Mouse (Mus musculus) left cerebral cortex, postnatal 10 days (tissue): ENCODE measurements at regions not wholly inside any gene's neighbourhood (a gene's known extent, or its start where the extent isn't known, plus 50 kb on each side); places are given as distances from the start of the nearest gene placed in this dataset.

Experiments
- DNase-seq, 2 experiments: peaks; one replicate each; pipeline ENCODE4 v3.0.0; 2021 to 2022; ENCODE audit warnings: low spot score in 2 of 2, mixed read lengths in 1 of 2; ENCODE audit errors: extremely low spot score in 1 of 2
- intact Hi-C: fragments of 180-260 bp; cut with DNase I; formaldehyde crosslinking; loops from one replicate; pipeline ENCODE4 v1.15.1; 2025

DNA sequence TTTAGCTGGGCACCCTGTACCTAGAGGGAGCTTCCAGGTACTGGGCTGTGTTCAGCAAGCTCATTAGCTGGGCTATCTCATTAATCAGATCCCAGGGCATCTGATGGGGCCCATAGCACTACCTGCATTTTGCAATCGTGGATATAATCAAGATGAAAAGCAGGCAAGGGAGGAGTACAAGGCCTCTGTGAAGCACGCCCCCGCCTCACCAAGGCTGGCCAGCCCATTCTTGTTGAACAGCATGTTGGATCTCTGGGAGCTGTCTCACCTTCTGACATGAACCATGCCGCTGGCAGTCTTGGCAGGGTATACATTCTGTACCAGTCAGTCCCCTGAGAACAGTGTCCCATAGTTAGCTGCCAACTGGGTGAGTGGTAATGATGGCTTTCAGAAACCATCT lies 122.3 kb upstream of the Irx3 start:
- DNase-seq = no peak
- intact Hi-C loops = no loop called here

DNA sequence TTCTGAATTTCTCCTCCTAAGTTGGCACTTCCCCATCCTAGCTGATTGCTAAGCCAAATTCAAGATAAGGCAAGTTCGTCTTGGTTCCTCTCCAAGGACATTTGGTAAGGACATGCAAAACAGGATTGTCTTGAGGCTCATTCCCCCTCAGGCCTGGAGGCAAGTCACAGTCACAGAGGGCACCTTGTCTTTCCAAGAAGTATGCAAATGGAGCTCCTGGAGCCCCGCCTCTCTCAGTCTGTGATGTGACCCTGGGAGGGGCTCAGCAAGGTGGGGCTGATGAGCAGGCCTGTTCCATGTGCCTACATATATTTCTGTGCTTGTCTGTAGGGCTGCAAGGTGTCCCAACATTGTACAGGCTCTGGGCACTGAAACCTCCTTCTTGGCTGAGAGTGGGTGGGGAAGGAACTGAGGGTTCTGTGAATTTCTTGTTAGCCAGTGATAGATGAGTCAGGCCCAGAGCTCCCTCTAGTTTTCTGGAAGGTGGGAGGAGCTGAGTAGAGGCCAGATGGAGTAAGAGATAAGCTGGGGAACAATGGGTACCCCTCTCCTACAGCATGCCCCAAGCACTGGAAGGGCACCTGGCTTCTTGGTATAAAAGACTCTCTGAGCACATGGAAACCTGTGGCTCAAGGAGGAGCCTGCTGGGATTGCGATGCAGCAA lies 120.5 kb upstream of the Irx3 start:
- DNase-seq = no peak
- intact Hi-C loops = no loop called here

DNA sequence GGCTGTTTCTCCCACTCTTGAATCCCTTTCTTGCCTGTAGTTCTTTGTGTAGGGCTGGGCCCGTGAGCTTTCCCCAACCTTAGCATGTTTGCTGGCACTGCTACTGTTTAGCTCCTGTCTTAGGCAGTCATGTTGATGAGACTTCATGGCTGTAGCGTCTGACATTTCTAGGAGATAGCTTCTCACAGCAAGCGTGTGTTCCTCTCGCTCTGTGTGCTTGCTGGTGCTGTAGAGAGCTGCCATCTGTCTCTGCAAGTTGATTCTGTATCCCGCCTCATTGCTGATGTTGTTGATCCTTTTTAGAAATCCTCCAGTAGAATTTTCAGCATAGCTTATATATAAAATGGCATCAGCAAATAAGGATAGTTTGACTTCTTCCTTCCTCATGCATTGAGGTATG lies 116.0 kb upstream of the Irx3 start:
- intact Hi-C loops = no loop called here

DNA sequence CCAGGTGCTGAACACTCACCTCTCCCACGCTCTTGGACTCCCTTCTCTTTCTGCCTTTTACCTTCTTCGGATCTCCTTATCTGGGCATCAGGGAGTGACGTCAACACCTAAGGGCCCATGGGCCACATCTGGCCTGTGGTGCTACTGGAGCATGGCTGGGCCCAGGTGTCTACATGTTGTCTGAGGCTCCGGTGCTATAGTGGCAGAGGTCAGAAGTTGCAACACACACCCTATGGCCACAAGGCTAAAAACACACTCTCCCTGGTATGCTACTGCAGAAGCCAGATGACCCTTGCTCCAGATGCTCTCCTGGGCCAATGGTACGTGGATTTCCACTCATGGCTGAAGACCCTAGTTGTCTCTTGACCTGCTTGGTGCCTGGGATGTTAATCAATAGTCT lies 112.1 kb upstream of the Irx3 start:
- intact Hi-C loops = no loop called here
- no peak for DNase-seq

More for the DNA sequence above, 116.0 kb upstream of the Irx3 start:
- DNase-seq = peak in 1 of 2 experiments; percentile 18

DNA sequence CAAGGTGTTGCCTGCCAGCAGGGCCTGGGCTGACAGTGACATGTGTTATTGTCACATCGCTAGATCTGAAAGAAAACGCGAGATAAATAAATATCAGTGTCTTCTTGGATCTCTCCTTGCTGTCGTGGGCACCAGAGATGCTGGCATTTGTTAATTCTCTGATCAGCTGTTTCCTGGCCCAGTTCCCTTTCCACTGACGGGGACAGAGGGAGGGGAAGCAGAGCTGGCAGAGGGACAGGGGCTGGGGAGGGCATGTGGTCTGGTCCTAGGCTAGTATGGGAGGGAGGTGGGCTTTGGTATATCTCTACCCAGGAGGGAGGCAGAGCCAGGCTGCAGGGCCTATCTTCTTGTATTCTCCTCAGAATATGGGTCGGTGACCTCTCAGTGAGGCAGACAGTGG lies 111.3 kb upstream of the Irx3 start:
- intact Hi-C loops = no loop called here
- DNase-seq = no peak

DNA sequence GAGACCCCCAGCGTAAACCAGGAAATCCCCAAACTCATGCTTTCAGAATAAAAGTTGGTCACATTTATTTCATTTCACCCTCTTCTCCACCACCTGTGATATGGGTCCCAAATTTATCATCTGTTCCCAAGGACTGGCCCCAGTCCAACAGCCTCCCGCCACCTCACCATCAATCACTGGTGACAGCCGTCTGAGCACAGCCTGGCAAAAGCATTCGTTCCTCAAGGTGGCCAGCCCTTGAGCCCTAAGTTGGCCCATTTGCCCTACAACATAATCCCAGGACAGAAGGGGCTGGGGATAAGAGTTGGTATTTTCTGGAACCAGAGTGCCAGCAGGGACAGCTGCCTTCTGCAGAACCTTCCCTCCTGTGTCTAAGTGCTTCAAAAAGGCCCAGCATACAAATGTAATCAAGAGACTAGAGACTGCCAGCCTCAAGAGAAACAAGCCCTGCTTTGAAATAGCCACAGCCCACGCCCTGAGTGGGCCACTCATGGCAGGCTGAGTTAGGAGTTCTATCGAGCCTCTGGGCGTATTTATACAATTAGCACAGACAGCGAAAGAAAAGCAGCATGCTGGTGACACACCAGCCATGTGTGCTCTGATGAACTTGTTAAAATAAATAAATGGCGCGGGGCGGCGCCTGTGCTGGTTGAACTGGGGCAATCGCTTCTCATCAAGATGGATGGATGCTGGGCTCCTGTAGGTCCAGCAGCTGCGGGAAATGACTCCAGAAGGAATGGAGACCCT lies 107.9 kb upstream of the Irx3 start:
- intact Hi-C loops = no loop called here
- DNase-seq = no peak

DNA sequence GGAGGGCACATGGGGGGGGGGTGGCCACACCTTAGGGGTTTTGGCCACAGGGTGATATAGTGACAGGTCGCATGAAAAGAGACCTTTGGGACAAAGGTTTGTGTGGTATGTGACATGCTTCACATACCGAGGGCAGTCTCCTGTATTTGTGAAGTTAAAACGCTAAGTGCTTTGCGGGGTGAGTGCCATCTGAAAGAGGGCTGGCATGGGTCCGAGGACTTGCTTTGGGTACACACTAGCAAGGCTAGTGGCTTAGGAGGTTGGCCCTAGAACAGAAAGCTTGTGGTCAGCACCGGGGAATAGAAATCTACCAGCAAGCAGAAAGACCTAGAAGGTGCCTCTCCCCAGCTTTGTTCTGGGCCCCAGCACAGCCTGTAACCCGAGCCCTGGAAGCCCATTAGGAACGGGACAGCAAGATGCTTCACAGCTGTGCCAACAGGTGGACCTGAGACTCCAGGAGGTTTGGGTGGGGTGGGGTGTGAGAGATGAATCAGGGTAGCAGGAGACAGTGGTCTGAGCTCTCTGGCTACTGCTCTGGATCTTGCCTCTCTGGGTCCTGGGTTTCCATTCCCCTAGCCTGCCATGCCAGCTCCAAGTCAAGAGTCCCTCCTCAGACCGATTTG lies 107.0 kb upstream of the Irx3 start:
- intact Hi-C loops = no loop called here
- no peak for DNase-seq

DNA sequence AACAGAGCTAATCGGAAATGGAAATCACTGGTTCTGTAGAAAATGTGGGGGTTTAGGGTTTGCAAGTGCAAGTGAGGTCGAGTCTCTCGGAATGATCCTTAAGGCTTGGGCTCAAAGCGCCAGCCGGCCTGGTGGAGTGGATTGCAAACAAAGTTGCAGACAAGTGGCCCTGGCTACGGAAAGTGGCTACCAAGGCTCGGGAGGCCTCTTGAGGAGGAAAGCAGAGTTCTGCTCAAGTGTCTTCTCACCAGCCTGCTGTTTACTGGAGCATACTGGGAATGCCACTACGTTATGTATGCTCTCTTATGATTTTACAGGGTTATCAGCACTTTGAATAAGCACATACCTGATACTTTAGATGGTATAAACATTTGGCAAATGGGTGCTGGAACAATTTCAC lies 105.3 kb upstream of the Irx3 start:
- DNase-seq = no peak
- intact Hi-C loops = no loop called here

DNA sequence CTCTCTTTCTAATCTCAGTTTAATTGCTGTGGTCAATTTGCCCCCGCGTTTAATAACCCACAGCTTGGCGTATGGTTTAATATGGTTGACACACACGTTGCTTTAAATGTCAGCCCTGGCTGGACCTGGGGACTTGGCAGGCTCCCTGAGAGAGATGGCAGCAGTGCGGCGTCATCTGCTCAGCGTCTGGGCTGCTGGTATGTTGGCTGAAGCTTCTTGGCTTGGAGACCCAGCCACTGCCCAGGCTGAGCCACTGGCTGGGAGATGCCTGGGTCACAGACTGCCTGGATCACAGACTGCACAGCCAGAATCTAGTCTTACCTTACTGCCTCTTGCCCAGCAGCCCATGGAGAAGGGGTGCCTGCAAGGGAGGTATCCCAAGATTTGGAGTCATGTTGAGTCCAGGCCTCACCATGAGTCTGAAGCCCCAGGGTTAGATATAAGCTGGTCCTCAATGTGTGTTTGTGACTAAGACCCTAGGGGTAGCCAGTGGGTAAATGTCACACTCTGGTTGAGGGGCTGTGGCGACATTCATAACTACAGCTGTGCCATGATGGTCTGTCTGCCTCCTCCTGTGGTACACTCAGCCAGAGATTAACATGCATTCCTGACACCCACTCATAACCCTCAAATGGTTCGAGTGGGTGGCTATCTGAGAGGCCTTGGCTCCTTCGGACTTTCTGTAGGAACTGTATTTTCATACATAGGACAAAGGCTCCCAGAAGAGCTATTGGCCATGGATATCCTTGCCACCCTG lies 99.8 kb upstream of the Irx3 start:
- intact Hi-C loops = no loop called here
- no peak for DNase-seq

DNA sequence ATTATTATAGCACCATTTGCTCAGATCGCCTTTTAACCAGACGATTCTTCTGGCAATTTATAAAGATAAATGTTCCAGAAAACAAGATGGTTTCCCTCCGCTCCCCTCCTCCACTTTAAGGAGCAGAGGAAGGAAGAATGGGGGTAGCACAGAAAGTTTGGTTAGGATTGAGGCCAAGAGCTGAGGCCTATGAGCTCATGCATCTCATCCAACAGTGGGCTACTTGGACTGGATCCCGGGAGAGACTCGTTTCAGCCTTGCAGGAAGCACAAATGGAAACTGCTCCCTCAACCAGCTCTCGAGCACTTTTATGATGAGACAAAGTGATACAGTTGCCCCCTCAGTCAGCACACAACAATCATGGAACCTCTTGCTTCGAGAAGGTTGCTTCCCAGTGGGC lies 97.9 kb upstream of the Irx3 start:
- intact Hi-C loops = no loop called here
- peak; percentile 15 to 38 for DNase-seq

DNA sequence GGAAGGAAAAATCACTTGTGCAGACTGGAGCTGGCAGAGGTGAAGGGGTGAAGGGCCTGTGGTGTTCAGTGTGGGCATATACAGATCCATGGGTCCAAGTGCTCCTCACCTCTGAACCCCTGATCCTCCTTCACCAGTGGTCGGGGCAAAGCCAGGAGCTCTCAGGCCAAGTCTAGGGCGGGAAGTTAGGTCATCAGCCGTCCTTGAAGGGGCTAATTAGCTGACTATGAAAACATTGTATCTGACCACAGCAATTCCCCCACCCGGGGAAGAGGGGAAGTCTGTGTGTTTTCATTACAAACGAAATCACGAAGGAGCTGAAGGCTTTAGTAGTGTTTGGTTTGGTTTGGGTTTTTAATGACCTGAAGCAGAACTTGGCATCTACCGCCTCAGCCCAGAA lies 95.5 kb upstream of the Irx3 start:
- no peak for DNase-seq
- intact Hi-C loops = no loop called here

DNA sequence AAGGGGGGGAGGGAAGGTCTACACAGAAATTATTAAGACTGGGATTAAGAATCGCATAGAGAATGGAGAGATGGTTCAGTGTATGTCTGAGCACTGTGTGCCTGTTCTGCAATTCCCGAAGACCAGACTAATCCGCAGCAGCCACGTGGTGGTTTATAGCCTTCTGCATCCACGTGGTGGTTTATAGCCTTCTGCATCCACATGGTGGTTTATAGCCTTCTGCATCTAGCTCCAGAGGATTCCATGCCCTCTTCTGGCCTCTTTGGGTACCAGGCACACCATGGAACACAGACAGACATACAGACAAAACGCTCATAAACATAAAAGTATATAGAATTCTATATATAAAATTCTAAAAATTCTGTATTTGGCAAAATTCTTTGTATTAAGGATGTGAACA lies 94.1 kb upstream of the Irx3 start:
- intact Hi-C loops = no loop called here
- no peak for DNase-seq

DNA sequence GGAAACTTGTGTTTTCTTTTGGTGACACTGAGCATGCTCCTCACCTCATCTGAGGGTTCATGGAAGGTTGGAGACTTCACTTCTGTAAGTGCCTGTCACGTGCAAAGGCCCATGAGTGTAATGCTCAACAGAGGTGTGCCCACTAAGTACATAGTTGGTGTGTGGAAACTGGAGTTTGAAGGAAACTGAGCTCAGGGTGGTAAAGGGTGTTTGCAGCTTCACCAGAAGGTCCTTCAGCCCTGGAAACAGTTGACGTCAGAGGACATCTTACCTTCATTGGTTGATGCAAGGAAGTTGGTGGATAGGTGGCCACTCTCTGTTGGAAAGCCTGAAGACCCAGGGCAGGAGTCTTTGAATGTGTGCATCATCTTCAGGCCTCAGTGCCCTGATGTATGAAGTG lies 83.0 kb upstream of the Irx3 start:
- no peak for DNase-seq

DNA sequence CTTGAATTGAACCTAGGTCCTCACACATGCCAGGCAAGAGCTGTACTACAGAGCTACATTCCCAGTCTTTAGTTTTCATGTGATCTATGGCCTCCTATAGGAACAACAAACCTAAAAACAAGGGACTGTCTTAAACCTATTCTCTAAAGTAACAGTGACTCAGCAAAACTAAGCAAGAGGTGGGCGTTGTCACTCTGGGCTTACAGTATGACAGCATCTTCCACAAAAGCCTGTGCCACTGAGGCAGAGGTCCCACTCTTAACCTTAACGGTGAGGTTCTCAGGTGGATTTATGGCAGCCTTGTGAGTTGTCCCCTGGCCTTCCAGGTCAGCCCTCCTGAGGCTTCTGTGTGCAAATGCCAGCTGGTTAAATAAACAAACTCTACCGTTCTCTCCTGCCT lies 82.5 kb upstream of the Irx3 start:
- DNase-seq = no peak
- intact Hi-C loops = no loop called here

More for the DNA sequence above, 83.0 kb upstream of the Irx3 start:
- intact Hi-C loops = no loop called here

DNA sequence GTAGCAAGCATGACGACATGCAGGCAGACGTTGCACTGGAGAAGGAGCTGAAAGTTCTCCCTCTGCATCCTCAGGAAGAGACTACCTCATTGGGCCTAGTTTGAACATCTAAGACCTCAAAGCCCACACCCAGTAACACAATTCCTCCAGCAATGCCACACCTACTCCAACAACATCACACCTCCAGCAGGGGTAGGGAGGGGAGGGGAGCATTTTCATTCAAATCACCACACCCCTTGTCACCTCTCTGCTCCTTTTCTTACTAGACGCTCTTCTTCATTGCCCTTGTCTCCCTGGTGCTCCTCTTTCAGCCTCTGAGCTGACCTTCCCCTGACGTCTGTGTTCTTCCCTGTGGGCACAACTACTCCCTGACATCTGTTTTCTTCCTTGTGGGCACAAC lies 81.1 kb upstream of the Irx3 start:
- intact Hi-C loops = no loop called here
- no peak for DNase-seq

DNA sequence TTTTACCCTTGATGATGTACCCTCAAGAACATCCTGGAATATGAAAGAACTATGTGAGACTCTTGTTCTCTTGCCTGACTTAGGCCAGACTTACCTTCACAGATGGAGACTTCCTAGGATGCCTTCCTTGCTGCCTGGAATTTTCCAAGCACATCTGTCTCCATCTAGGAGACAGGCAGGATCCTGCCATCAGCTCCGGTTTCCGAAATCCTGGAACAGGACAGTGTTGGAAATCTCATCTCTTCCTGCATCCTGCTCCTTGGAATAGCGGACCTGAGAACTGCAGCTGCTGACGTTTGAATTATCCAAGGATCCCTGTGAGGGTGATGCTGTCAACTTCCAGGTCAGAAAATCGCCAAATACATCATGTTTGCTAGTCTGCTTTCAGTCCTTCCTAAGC lies 77.0 kb upstream of the Irx3 start:
- intact Hi-C loops = no loop called here
- DNase-seq = no peak

DNA sequence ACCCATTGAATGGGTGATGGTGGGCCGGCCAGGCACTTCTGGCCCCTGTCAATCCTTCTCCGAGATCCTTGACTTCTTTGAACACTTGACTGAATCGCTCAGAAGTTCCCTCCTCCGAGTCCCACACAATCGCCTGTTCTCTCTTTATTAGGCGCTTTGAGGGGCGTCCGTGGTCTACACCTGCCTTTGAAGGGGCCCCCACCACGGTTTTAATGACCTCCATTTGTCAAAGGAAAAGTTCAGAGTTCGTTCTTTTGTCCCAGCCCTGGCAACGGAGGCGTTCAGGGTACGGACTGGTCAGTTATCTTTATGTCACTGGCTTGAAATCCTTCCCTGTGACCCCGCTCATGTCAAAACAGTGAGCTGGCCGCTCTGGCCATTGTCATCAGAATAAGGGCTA lies 74.3 kb upstream of the Irx3 start:
- intact Hi-C loops = no loop called here
- DNase-seq = no peak

DNA sequence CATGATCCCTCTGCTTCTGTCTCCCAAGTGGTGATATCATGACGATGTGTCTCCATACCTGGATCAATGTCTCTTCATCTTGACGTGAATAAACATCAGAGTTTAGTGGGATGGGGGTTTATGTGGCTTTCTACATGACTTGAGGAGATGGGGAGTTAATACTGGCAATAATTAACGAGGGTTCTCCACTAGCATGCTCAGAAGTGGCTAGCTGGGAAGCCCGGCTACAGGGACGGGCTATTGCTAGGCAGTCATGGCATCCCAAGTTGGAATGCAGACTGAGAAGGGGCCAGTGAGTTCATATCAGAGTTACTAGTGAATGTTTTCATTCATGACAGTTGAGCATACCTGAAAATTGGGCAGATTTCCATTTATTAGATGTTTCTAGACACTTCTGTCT lies 71.4 kb upstream of the Irx3 start:
- intact Hi-C loops = no loop called here
- DNase-seq = no peak

DNA sequence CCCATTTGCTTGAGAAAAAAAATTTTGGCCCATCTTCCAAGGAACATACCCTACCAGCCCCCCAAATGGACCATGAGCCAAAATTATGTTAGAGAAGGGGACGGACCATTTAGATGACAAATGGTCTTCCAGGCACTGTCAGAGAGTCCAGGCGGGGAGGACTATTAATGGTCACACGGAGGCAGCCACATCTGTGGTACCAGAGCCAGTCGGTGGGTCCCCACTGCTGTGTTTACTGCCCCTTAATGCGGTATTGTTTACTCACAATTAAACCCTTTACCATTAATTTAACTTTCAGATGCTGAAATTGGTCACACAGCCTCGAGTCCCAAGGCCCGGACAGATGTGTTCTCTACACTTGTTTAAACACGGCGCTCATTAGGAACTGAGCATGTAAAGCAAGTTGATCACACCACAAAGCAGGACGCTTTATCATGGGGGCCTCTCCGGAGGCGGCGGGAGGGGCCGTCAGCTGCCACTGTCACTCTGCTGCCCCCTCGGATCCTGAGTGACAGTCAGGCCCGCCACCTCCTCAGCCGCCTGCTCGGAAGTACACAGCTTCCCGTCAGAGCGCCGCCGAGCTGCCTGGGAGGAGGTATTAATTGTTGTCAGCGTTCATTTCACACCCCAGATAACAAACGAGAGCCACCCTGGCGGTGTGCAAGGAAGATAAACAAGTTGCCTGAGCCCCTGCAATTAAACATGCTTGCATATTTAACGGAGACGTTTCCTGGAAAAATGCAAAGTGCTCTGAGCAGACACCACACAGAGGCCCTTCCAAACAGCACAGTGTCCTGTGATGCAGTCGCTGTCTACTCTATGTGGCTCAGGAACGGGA lies 70.6 kb upstream of the Irx3 start:
- peak in 1 of 2 experiments; percentile 27 for DNase-seq

More for the DNA sequence above, 70.6 kb upstream of the Irx3 start:
- intact Hi-C loops = no loop called here
